Mouse (Mus musculus) ES-Bruce4 (cell line): Measurements from ENCODE around the gene Ap5b1. TPM values are rescaled to one million over a fixed set of nuclear protein-coding genes. Genes with fewer than 3 reads are reported as not detected.
A peak's percentile ranks its signal among the peaks of the same experiment; 100 is the strongest.

Source experiments
- H3K27ac ChIP-seq: 2 replicates; pipeline ENCODE4 v1.5.1; 2012; ENCODE audit warnings: low read length, inconsistent platforms; ENCODE audit not compliant: insufficient read depth
- H3K27me3 ChIP-seq: 2 replicates; pipeline ENCODE4 v1.6.1; 2012; ENCODE audit warnings: mild to moderate bottlenecking, low read length, inconsistent platforms; ENCODE audit not compliant: control insufficient read depth, poor library complexity, insufficient read depth, severe bottlenecking
- H3K36me3 ChIP-seq: 2 replicates; pipeline ENCODE4 v1.6.1; 2012; ENCODE audit warnings: inconsistent platforms, mild to moderate bottlenecking, low read length, moderate library complexity; ENCODE audit not compliant: control insufficient read depth, poor library complexity, insufficient read depth, severe bottlenecking
- H3K4me1 ChIP-seq: one replicate; pipeline ENCODE4 v1.8.1; 2011; ENCODE audit warnings: low read length; ENCODE audit not compliant: control insufficient read depth, insufficient read depth
- H3K4me3 ChIP-seq: 2 replicates; pipeline ENCODE4 v1.5.1; 2011; ENCODE audit warnings: low read depth, mild to moderate bottlenecking, low read length
- H3K9ac ChIP-seq: 2 replicates; pipeline ENCODE4 v1.6.1; 2012; ENCODE audit warnings: low read depth, mild to moderate bottlenecking, inconsistent platforms; ENCODE audit not compliant: poor library complexity, severe bottlenecking
- H3K9me3 ChIP-seq: replicated peaks from 2 replicates; pipeline ENCODE4 v1.6.1; 2012; ENCODE audit warnings: mild to moderate bottlenecking, low read length, inconsistent platforms; ENCODE audit not compliant: control insufficient read depth, poor library complexity, insufficient read depth, severe bottlenecking
- CTCF ChIP-seq: IDR thresholded peaks from one replicate; pipeline ENCODE4 v1.8.1; 2011; ENCODE audit warnings: low read depth, low read length
- EP300 ChIP-seq: IDR thresholded peaks from 2 replicates; pipeline ENCODE4 v1.6.1; 2011; ENCODE audit warnings: low read depth, low read length; ENCODE audit not compliant: insufficient read depth
- POLR2A ChIP-seq: IDR thresholded peaks from one replicate; pipeline ENCODE4 v1.8.1; 2011; ENCODE audit warnings: low read length; ENCODE audit not compliant: insufficient read depth
- polyA plus RNA-seq: library from polyadenylated mRNA; stranded (reverse); fragments of >200 nt; gene quantifications from 2 replicates; pipeline ENCODE4 v1.2.4, GENCODE M21; 2011; ENCODE audit warnings: low read depth; ENCODE audit not compliant: missing spikeins, insufficient read depth, insufficient read length

Gene Ap5b1
- polyA plus RNA-seq, 1 experiment, result 1.9 TPM

GRCm38 (mm10) chr19:5580776-5581175 is 13.0 kb downstream of the Ap5b1 start:
- H3K36me3 ChIP-seq, result no peaks in the 10 kb centered on the region
- H3K9ac ChIP-seq, result no peak overlapping the region
- H3K4me3 ChIP-seq, result no peak overlapping the region
- no peak for TF ChIP-seq CTCF
- TF ChIP-seq POLR2A, result no peak
- TF ChIP-seq EP300, result no peak
- peaks cover 2% of the 10 kb centered on the region for H3K4me1 ChIP-seq
- no peaks in the 10 kb centered on the region for H3K9me3 ChIP-seq
- H3K27ac ChIP-seq, result no peak overlapping the region
- no peaks in the 10 kb centered on the region for H3K27me3 ChIP-seq

DNA sequence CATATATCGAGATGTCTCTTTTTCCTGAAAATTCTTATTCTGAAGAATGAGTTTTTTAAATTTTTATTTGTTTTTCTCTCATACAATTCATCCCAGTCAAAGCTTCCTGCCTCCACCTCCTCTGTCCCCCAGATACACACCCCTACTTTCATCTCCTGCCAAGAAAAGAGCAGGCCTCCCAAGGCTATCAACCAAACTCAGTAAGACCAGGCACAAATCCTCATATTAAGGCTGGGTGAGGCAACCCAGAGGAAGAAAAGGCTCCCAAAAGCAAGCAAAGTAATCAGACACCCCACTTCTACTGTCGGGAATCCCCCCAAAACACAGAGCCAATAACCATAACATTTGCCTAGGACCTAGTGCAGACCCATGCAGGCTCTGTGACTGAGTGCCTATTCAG is 14.2 kb downstream of the Ap5b1 start:
- Histone ChIP-seq H3K36me3 (no peaks in the 10 kb centered on the region), H3K27ac (no peak overlapping the region), H3K4me3 (no peak overlapping the region), H3K27me3 (no peaks in the 10 kb centered on the region), H3K4me1 (peaks cover 2% of the 10 kb centered on the region), H3K9me3 (no peaks in the 10 kb centered on the region), H3K9ac (no peak overlapping the region)
- TF ChIP-seq EP300, result no peak
- TF ChIP-seq CTCF, result no peak
- no peak for TF ChIP-seq POLR2A

DNA sequence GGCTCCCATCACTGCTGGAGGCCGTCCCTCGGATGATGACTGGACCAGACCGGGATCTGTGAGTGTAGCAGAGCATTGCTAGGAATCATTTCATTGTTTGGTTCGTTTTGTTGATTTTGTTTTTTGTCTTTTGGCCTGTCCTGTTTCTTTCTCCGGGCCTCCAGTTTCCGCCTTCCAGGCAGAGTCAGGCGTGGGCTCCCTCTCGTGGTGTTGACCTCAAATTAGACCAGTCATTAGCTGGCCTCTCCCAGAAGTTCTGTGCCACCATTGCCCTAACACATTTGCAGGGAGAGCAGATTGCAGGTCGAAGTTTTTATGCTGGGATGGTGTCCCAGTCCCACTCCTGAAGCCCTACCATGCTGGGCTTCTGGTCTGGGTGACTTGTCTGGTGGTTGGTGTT is 21.3 kb downstream of the Ap5b1 start:
- TF ChIP-seq CTCF (peak; percentile 11), POLR2A (no peak), EP300 (no peak)
- Histone ChIP-seq H3K4me1 (no peaks in the 10 kb centered on the region), H3K27ac (no peak overlapping the region), H3K9me3 (no peaks in the 10 kb centered on the region), H3K9ac (no peak overlapping the region), H3K4me3 (no peak overlapping the region), H3K36me3 (no peaks in the 10 kb centered on the region), H3K27me3 (no peaks in the 10 kb centered on the region)

- no peak overlapping the region for H3K4me3 ChIP-seq
- TF ChIP-seq POLR2A, result no peak
- TF ChIP-seq CTCF, result no peak
- TF ChIP-seq EP300, result no peak
These were observed 24.1 kb downstream of the Ap5b1 start for GRCm38 (mm10) chr19:5591888-5592287.

GRCm38 (mm10) chr19:5599224-5599623 is 31.4 kb downstream of the Ap5b1 start:
- Histone ChIP-seq H3K27me3 (no peaks in the 10 kb centered on the region), H3K4me3 (no peak overlapping the region), H3K36me3 (peaks cover 8% of the 10 kb centered on the region), H3K4me1 (no peaks in the 10 kb centered on the region), H3K9me3 (no peaks in the 10 kb centered on the region), H3K9ac (no peak overlapping the region), H3K27ac (no peak overlapping the region)
- no peak for TF ChIP-seq EP300
- TF ChIP-seq CTCF, result no peak
- TF ChIP-seq POLR2A, result no peak

More at GRCm38 (mm10) chr19:5591888-5592287, 24.1 kb downstream of the Ap5b1 start:
- H3K36me3 ChIP-seq, result no peaks in the 10 kb centered on the region
- no peak overlapping the region for H3K9ac ChIP-seq
- no peaks in the 10 kb centered on the region for H3K9me3 ChIP-seq
- H3K27me3 ChIP-seq, result no peaks in the 10 kb centered on the region
- H3K4me1 ChIP-seq, result no peaks in the 10 kb centered on the region
- no peak overlapping the region for H3K27ac ChIP-seq

GRCm38 (mm10) chr19:5601752-5602541 is 34.1 kb downstream of the Ap5b1 start, which contains the start of gene Rnaseh2c:
Rnaseh2c (plus strand) TSS chr19:5601873.
- Histone ChIP-seq H3K9me3 (no peaks in the 10 kb centered on the region), H3K27me3 (no peaks in the 10 kb centered on the region), H3K4me3 (peak within 1 kb of the TSS; percentile 80), H3K36me3 (peaks cover 24% of the 10 kb centered on the region), H3K27ac (peak within 1 kb of the TSS; percentile 42), H3K9ac (peak within 1 kb of the TSS; percentile 82), H3K4me1 (no peaks in the 10 kb centered on the region)
- peak; percentile 84 for TF ChIP-seq POLR2A
- 0 out of 2 replicates have a peak, but pooled peaks have one; percentile 42 for TF ChIP-seq EP300
- no peak for TF ChIP-seq CTCF
